Mouse (Mus musculus) myocyte (in vitro differentiated cells): ENCODE measurements at regions not wholly inside any gene's neighbourhood (a gene's known extent, or its start where the extent isn't known, plus 50 kb on each side); places are given as distances from the start of the nearest gene placed in this dataset.

Source experiments
- CEBPB ChIP-seq: IDR thresholded peaks from 2 replicates; pipeline ENCODE4 v1.6.1; 2011; ENCODE audit warnings: mild to moderate bottlenecking, moderate library complexity; ENCODE audit not compliant: poor library complexity, insufficient read depth, severe bottlenecking
- E2F4 ChIP-seq: IDR thresholded peaks from one replicate; pipeline ENCODE4 v1.6.1; 2011; ENCODE audit warnings: mild to moderate bottlenecking, control low read depth, moderate library complexity; ENCODE audit not compliant: insufficient read depth
- MAX ChIP-seq: IDR thresholded peaks from one replicate; pipeline ENCODE4 v1.6.1; 2011; ENCODE audit warnings: low read depth, mild to moderate bottlenecking, control low read depth
- POLR2A ChIP-seq: IDR thresholded peaks from one replicate; pipeline ENCODE4 v1.6.1; 2011; ENCODE audit warnings: low read depth, mild to moderate bottlenecking, control low read depth, moderate library complexity; ENCODE audit not compliant: insufficient read length
- REST ChIP-seq: IDR thresholded peaks from one replicate; pipeline ENCODE4 v1.6.1; 2011; ENCODE audit warnings: mild to moderate bottlenecking, control low read depth, moderate library complexity; ENCODE audit not compliant: insufficient read depth, insufficient read length
- USF1 ChIP-seq: IDR thresholded peaks from one replicate; pipeline ENCODE4 v1.6.1; 2011; ENCODE audit warnings: low read depth, mild to moderate bottlenecking, control low read depth, moderate library complexity

- TF ChIP-seq POLR2A (no peak), E2F4 (no peak), USF1 (no peak), CEBPB (no peak), REST (no peak), MAX (no peak)
These were observed 114.6 kb upstream of the Tmtc2 start for GRCm38 (mm10) chr10:105688879-105689278.
